Mouse (Mus musculus): ENCODE results near the gene Fam185a. TPM values are rescaled to one million over a fixed set of nuclear protein-coding genes. Genes with fewer than 3 reads are reported as not detected.

Gene Fam185a
- polyA plus RNA-seq, 1 experiment from 2014 or later = 3.5 TPM

DNA sequence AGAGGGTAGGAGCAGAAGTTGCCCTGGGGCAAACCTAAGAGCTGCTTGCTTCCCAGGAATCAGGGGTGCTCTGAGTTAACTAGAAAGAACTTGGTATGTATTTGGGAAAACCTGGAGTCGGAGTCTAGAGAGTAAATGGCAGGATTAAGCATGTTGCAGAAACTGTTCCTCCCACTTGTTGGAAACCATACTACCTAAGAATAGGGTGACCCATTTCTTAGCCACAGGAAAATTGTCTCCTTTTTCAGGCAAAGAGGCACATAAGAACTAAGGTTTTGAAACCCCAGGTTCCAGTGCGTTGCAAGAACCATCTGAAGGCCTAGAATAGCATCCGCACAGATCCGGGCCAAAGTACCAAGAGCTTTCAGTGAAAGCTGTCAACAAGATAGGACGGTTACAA is 53.7 kb downstream of the Fam185a start:
- H3K4me3 ChIP-seq (ENCODE audit: low read depth, low read length) = no peak overlapping the region
- H3K9ac ChIP-seq (ENCODE audit: low read length) = no peak overlapping the region
- no peaks in the 10 kb centered on the region for H3K4me1 ChIP-seq (replicated peaks; ENCODE audit: control insufficient read depth, insufficient read depth)
- ATAC-seq (ENCODE audit: low FRiP score, low TSS enrichment) (no peak), DNase-seq (ENCODE audit: low spot score) (no peak)
- no peaks in the 10 kb centered on the region for H3K9me3 ChIP-seq (ENCODE audit: control insufficient read depth, low read length)
- no peaks in the 10 kb centered on the region for H3K36me3 ChIP-seq (ENCODE audit: control insufficient read depth, insufficient read depth, low read length)
- no peak overlapping the region for H3K4me2 ChIP-seq (replicated peaks; ENCODE audit: low read depth)
- TF ChIP-seq EP300 (optimal IDR thresholded peaks at IDR 0.05) (no peak), CTCF (IDR thresholded peaks at IDR 0.05; ENCODE audit: low read depth) (no peak)
- H3K27ac ChIP-seq (replicated peaks) = no peak overlapping the region
- 95% methylated on average over 5 of the region's 5 CpGs for WGBS
- no peaks in the 10 kb centered on the region for H3K27me3 ChIP-seq (ENCODE audit: control insufficient read depth, insufficient read depth, low read length)

GRCm38 (mm10) chr5:21479746-21480145 is 55.0 kb downstream of the Fam185a start:
- 87% methylated on average over 5 of the region's 5 CpGs for WGBS
- Histone ChIP-seq H3K9ac (ENCODE audit: low read length) (no peak overlapping the region), H3K4me2 (replicated peaks; ENCODE audit: low read depth) (no peak overlapping the region), H3K4me3 (ENCODE audit: low read depth, low read length) (no peak overlapping the region), H3K27me3 (ENCODE audit: control insufficient read depth, insufficient read depth, low read length) (no peaks in the 10 kb centered on the region), H3K4me1 (replicated peaks; ENCODE audit: control insufficient read depth, insufficient read depth) (no peaks in the 10 kb centered on the region), H3K36me3 (ENCODE audit: control insufficient read depth, insufficient read depth, low read length) (no peaks in the 10 kb centered on the region), H3K27ac (replicated peaks) (no peak overlapping the region), H3K9me3 (ENCODE audit: control insufficient read depth, low read length) (no peaks in the 10 kb centered on the region)
- DNase-seq (ENCODE audit: low spot score) (no peak), ATAC-seq (ENCODE audit: low FRiP score, low TSS enrichment) (no peak)
- TF ChIP-seq EP300 (optimal IDR thresholded peaks at IDR 0.05) (no peak), CTCF (IDR thresholded peaks at IDR 0.05; ENCODE audit: low read depth) (no peak)

- 82% methylated on average over 6 of the region's 6 CpGs for WGBS
- no peaks in the 10 kb centered on the region for H3K27me3 ChIP-seq (ENCODE audit: control insufficient read depth, insufficient read depth, low read length)
- H3K4me3 ChIP-seq (ENCODE audit: low read depth, low read length) = no peak overlapping the region
- ATAC-seq (ENCODE audit: low FRiP score, low TSS enrichment) (no peak), DNase-seq (ENCODE audit: low spot score) (no peak)
- no peak overlapping the region for H3K9ac ChIP-seq (ENCODE audit: low read length)
- no peaks in the 10 kb centered on the region for H3K9me3 ChIP-seq (ENCODE audit: control insufficient read depth, low read length)
- no peak overlapping the region for H3K4me2 ChIP-seq (replicated peaks; ENCODE audit: low read depth)
- TF ChIP-seq CTCF (IDR thresholded peaks at IDR 0.05; ENCODE audit: low read depth) (no peak), EP300 (optimal IDR thresholded peaks at IDR 0.05) (no peak)
- H3K4me1 ChIP-seq (replicated peaks; ENCODE audit: control insufficient read depth, insufficient read depth) = no peaks in the 10 kb centered on the region
- H3K36me3 ChIP-seq (ENCODE audit: control insufficient read depth, insufficient read depth, low read length) = no peaks in the 10 kb centered on the region
- H3K27ac ChIP-seq (replicated peaks) = no peak overlapping the region
Measured at GRCm38 (mm10) chr5:21481521-21481920, 56.8 kb downstream of the Fam185a start.

GRCm38 (mm10) chr5:21482446-21483222 is 57.9 kb downstream of the Fam185a start:
- TF ChIP-seq EP300 (optimal IDR thresholded peaks at IDR 0.05) (no peak), CTCF (IDR thresholded peaks at IDR 0.05; ENCODE audit: low read depth) (no peak)
- H3K27ac ChIP-seq (replicated peaks) = no peak overlapping the region

DNA sequence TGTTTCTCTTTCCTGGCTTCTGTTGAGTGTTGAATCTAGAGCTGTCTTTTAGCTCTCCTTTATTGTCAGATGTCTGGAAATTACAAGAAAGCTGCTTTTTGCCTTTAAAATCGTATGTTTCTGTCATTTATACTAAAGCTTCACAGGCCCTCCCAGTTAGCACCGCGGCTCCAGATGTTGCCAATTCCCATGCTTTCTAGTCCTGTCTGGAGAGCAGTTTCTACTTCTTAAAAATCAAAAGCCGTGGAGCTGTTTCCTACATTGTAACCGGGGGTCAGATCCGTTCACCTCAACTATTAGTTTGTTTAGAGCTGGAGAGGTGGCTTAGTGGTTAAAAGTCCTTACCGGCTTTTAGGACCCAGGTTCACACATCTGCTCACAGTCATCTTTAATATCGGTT is 58.5 kb downstream of the Fam185a start:
- DNase-seq (ENCODE audit: low spot score) = no peak

More at GRCm38 (mm10) chr5:21482446-21483222, 57.9 kb downstream of the Fam185a start:
- ATAC-seq (ENCODE audit: low FRiP score, low TSS enrichment) (no peak), DNase-seq (ENCODE audit: low spot score) (no peak)
- Histone ChIP-seq H3K9me3 (ENCODE audit: control insufficient read depth, low read length) (no peaks in the 10 kb centered on the region), H3K4me3 (ENCODE audit: low read depth, low read length) (no peak overlapping the region), H3K27me3 (ENCODE audit: control insufficient read depth, insufficient read depth, low read length) (no peaks in the 10 kb centered on the region), H3K4me1 (replicated peaks; ENCODE audit: control insufficient read depth, insufficient read depth) (no peaks in the 10 kb centered on the region), H3K9ac (ENCODE audit: low read length) (no peak overlapping the region), H3K4me2 (replicated peaks; ENCODE audit: low read depth) (no peak overlapping the region), H3K36me3 (ENCODE audit: control insufficient read depth, insufficient read depth, low read length) (no peaks in the 10 kb centered on the region)
- 38% methylated on average over 11 of the region's 11 CpGs for WGBS

GRCm38 (mm10) chr5:21485197-21485829 is 60.6 kb downstream of the Fam185a start:
- Histone ChIP-seq H3K4me2 (replicated peaks; ENCODE audit: low read depth) (no peak overlapping the region), H3K36me3 (ENCODE audit: control insufficient read depth, insufficient read depth, low read length) (no peaks in the 10 kb centered on the region), H3K9me3 (ENCODE audit: control insufficient read depth, low read length) (no peaks in the 10 kb centered on the region), H3K27me3 (ENCODE audit: control insufficient read depth, insufficient read depth, low read length) (no peaks in the 10 kb centered on the region), H3K9ac (ENCODE audit: low read length) (no peak overlapping the region), H3K4me1 (replicated peaks; ENCODE audit: control insufficient read depth, insufficient read depth) (no peaks in the 10 kb centered on the region), H3K27ac (replicated peaks) (no peak overlapping the region), H3K4me3 (ENCODE audit: low read depth, low read length) (no peak overlapping the region)
- TF ChIP-seq EP300 (optimal IDR thresholded peaks at IDR 0.05) (no peak), CTCF (IDR thresholded peaks at IDR 0.05; ENCODE audit: low read depth) (no peak)
- ATAC-seq (ENCODE audit: low FRiP score, low TSS enrichment) (no peak), DNase-seq (ENCODE audit: low spot score) (no peak)
- WGBS = 86% methylated on average over 8 of the region's 8 CpGs

More for the DNA sequence above, 58.5 kb downstream of the Fam185a start:
- Histone ChIP-seq H3K27me3 (ENCODE audit: control insufficient read depth, insufficient read depth, low read length) (no peaks in the 10 kb centered on the region), H3K4me1 (replicated peaks; ENCODE audit: control insufficient read depth, insufficient read depth) (no peaks in the 10 kb centered on the region), H3K27ac (replicated peaks) (no peak overlapping the region), H3K9me3 (ENCODE audit: control insufficient read depth, low read length) (no peaks in the 10 kb centered on the region), H3K4me3 (ENCODE audit: low read depth, low read length) (no peak overlapping the region), H3K36me3 (ENCODE audit: control insufficient read depth, insufficient read depth, low read length) (no peaks in the 10 kb centered on the region), H3K4me2 (replicated peaks; ENCODE audit: low read depth) (no peak overlapping the region), H3K9ac (ENCODE audit: low read length) (no peak overlapping the region)
- ATAC-seq (ENCODE audit: low FRiP score, low TSS enrichment) = no peak
- 65% methylated on average over 8 of the region's 8 CpGs for WGBS
- TF ChIP-seq CTCF (IDR thresholded peaks at IDR 0.05; ENCODE audit: low read depth) = no peak
- TF ChIP-seq EP300 (optimal IDR thresholded peaks at IDR 0.05) = no peak

Data from stomach, postnatal 0 days (tissue).